25 mouse cellular contexts compared by ENCODE assay signal in genomic region chr4:110306559-110306958, GRCm38 (mm10). TPM values are rescaled to one million over a fixed set of nuclear protein-coding genes. Genes with fewer than 3 reads are reported as not detected.
A peak's percentile ranks its signal among the peaks of the same experiment; 100 is the strongest.
DNase-seq lines count a peak whose midpoint lies in the region; ATAC-seq lines count a peak whose summit lies in the region.
"Had no signal": no experiment of that assay in that cellular context is flagged by ENCODE, and none has a peak within 500 bp of the region (broad histone marks: within the 10 kb centered on the region; RNA-seq: fewer than 3 reads in every experiment).

No protein-coding gene starts in this region.

- H3K36me3 ChIP-seq in embryonic facial prominence, embryonic 14.5 days (ENCODE audit: control insufficient read depth, insufficient read depth, low read length), result no peaks in the 10 kb centered on the region
- H3K36me3 ChIP-seq in embryonic facial prominence, embryonic 10.5 days (replicated peaks), result no peaks in the 10 kb centered on the region
- H3K36me3 ChIP-seq in midbrain, embryonic 14.5 days (ENCODE audit: control insufficient read depth, insufficient read depth, low read length), result no peaks in the 10 kb centered on the region
- H3K36me3 ChIP-seq in midbrain, embryonic 16.5 days (ENCODE audit: control insufficient read depth, insufficient read depth, low read length), result no peaks in the 10 kb centered on the region
- H3K36me3 ChIP-seq: intestine, embryonic 15.5 days; liver, embryonic 13.5 days had no signal

- H3K4me2 ChIP-seq in embryonic facial prominence, embryonic 14.5 days (ENCODE audit: low read depth, low read length), result no peak overlapping the region
- no peak overlapping the region for H3K4me2 ChIP-seq in midbrain, embryonic 14.5 days (ENCODE audit: low read length)
- H3K4me2 ChIP-seq in midbrain, embryonic 16.5 days (ENCODE audit: low read length), result no peak overlapping the region
- H3K4me2 ChIP-seq: intestine, embryonic 15.5 days; liver, embryonic 13.5 days; midbrain, embryonic 11.5 days had no signal

- H3K4me3 ChIP-seq in embryonic facial prominence, embryonic 14.5 days (ENCODE audit: low read depth, low read length), result no peak overlapping the region
- no peak overlapping the region for H3K4me3 ChIP-seq in embryonic facial prominence, embryonic 10.5 days
- no peak overlapping the region for H3K4me3 ChIP-seq in midbrain, embryonic 14.5 days (replicated peaks; ENCODE audit: low read depth, low read length)
- H3K4me3 ChIP-seq in midbrain, embryonic 16.5 days (ENCODE audit: low read depth, low read length), result no peak overlapping the region
- H3K4me3 ChIP-seq: heart, adult 2 months; intestine, embryonic 15.5 days; liver, embryonic 13.5 days had no signal

- no peak overlapping the region for H3K27ac ChIP-seq in embryonic facial prominence, embryonic 14.5 days (replicated peaks; ENCODE audit: low read depth, low read length)
- no peak overlapping the region for H3K27ac ChIP-seq in embryonic facial prominence, embryonic 10.5 days (replicated peaks)
- H3K27ac ChIP-seq in midbrain, embryonic 14.5 days (replicated peaks; ENCODE audit: low read depth, low read length), result no peak overlapping the region
- H3K27ac ChIP-seq in midbrain, embryonic 16.5 days (ENCODE audit: low read length), result no peak overlapping the region
- H3K27ac ChIP-seq: heart, adult 2 months; intestine, embryonic 15.5 days; liver, embryonic 13.5 days had no signal

- no peak for ATAC-seq in embryonic facial prominence, embryonic 14.5 days (ENCODE audit: low read depth)
- no peak for ATAC-seq in midbrain, embryonic 14.5 days (ENCODE audit: low FRiP score, low TSS enrichment)
- no peak for ATAC-seq in midbrain, embryonic 16.5 days
- ATAC-seq: hindbrain, embryonic 16.5 days; intestine, embryonic 15.5 days had no signal

- H3K27me3 ChIP-seq in embryonic facial prominence, embryonic 14.5 days (replicated peaks; ENCODE audit: control insufficient read depth, insufficient read depth, low read length), result no peaks in the 10 kb centered on the region
- H3K27me3 ChIP-seq in embryonic facial prominence, embryonic 10.5 days (replicated peaks; ENCODE audit: low read depth, poor library complexity, severe bottlenecking), result no peaks in the 10 kb centered on the region
- no peaks in the 10 kb centered on the region for H3K27me3 ChIP-seq in midbrain, embryonic 14.5 days (ENCODE audit: control insufficient read depth, insufficient read depth, low read length)
- no peaks in the 10 kb centered on the region for H3K27me3 ChIP-seq in midbrain, embryonic 16.5 days (ENCODE audit: control insufficient read depth, insufficient read depth, low read depth, low read length)
- H3K27me3 ChIP-seq: intestine, embryonic 15.5 days; liver, embryonic 13.5 days had no signal

- no peaks in the 10 kb centered on the region for H3K9me3 ChIP-seq in embryonic facial prominence, embryonic 14.5 days (ENCODE audit: control insufficient read depth, low read length)
- no peaks in the 10 kb centered on the region for H3K9me3 ChIP-seq in embryonic facial prominence, embryonic 10.5 days
- no peaks in the 10 kb centered on the region for H3K9me3 ChIP-seq in midbrain, embryonic 14.5 days (ENCODE audit: control insufficient read depth, low read length)
- no peaks in the 10 kb centered on the region for H3K9me3 ChIP-seq in midbrain, embryonic 16.5 days (replicated peaks; ENCODE audit: control insufficient read depth, low read length, poor library complexity, severe bottlenecking)
- H3K9me3 ChIP-seq: intestine, embryonic 15.5 days; liver, embryonic 13.5 days had no signal

- DNase-seq in embryonic facial prominence, embryonic 14.5 days (ENCODE audit: low spot score), result peak; percentile 38
- DNase-seq in embryonic facial prominence, embryonic 10.5 days (ENCODE audit: low spot score), result no peak
- peak; percentile 13 for DNase-seq in heart, postnatal 4 days
- no peak for DNase-seq in heart, adult 9 months (ENCODE audit: low spot score in 2 of 2)
- peak; percentile 10 for DNase-seq in midbrain, embryonic 14.5 days
- DNase-seq in right cerebral cortex, postnatal 4 days, result peak; percentile 57
- DNase-seq in ovary, postnatal 10 days (ENCODE audit: low spot score), result no peak
- DNase-seq: adrenal gland, postnatal 10 days; cerebellum, adult 9-10 months; gastrocnemius, postnatal 14 days; heart, adult 2 months; heart, postnatal 36 days; kidney, adult 8-10 months; kidney, postnatal 14 days; liver, embryonic 13.5 days; lung, adult 2 months; lung, postnatal 14 days; spleen, adult 18-20 months; thymus, postnatal 14 days had no signal

- 66% methylated on average over 11 of the region's 11 CpGs for WGBS in embryonic facial prominence, embryonic 14.5 days
- WGBS in embryonic facial prominence, embryonic 10.5 days, result 86% methylated on average over 11 of the region's 11 CpGs
- WGBS in midbrain, embryonic 14.5 days, result 81% methylated on average over 11 of the region's 11 CpGs
- 88% methylated on average over 11 of the region's 11 CpGs for WGBS in midbrain, embryonic 16.5 days

- H3K9ac ChIP-seq in embryonic facial prominence, embryonic 14.5 days (ENCODE audit: low read depth, low read length), result no peak overlapping the region
- H3K9ac ChIP-seq in midbrain, embryonic 14.5 days (replicated peaks; ENCODE audit: low read length), result no peak overlapping the region
- no peak overlapping the region for H3K9ac ChIP-seq in midbrain, embryonic 16.5 days (ENCODE audit: low read depth, low read length)
- H3K9ac ChIP-seq: intestine, embryonic 15.5 days; liver, embryonic 13.5 days had no signal

- no peaks in the 10 kb centered on the region; the same call in 1 of the 2 replicates for H3K4me1 ChIP-seq in embryonic facial prominence, embryonic 14.5 days (ENCODE audit: control insufficient read depth, insufficient read depth, low read length)
- no peaks in the 10 kb centered on the region for H3K4me1 ChIP-seq in embryonic facial prominence, embryonic 10.5 days
- H3K4me1 ChIP-seq in midbrain, embryonic 14.5 days (ENCODE audit: control insufficient read depth, insufficient read depth, low read length), result no peaks in the 10 kb centered on the region
- no peaks in the 10 kb centered on the region for H3K4me1 ChIP-seq in midbrain, embryonic 16.5 days (ENCODE audit: control insufficient read depth, insufficient read depth, low read length)
- H3K4me1 ChIP-seq: intestine, embryonic 15.5 days; liver, embryonic 13.5 days had no signal

RNA-seq across cellular contexts. Expression of gene Elavl4, which starts 45.1 kb away (rescaled TPM):
- 34.2 and 41.4 TPM in 2 replicates for polyA plus RNA-seq in embryonic facial prominence, embryonic 14.5 days (2014; fragmentation: Nextera tagmentation; extraction: Ambion mirVana)
- 81.6 and 90.4 TPM in 2 replicates for polyA plus RNA-seq in embryonic facial prominence, embryonic 10.5 days (2016; fragmentation: Nextera tagmentation; extraction: Ambion mirVana)
- total RNA-seq in heart, postnatal 4 days (2021), result 1 to 10 TPM; 1.1 to 1.4 TPM
- polyA plus RNA-seq in midbrain, embryonic 14.5 days (2014; fragmentation: Nextera tagmentation; extraction: Ambion mirVana), result 350 and 366 TPM in 2 replicates
- polyA plus RNA-seq in midbrain, embryonic 16.5 days (2015; fragmentation: Nextera tagmentation; extraction: Ambion mirVana), result 346 and 352 TPM in 2 replicates
- total RNA-seq: gastrocnemius, postnatal 14 days; monocyte, adult 5-6 weeks; neutrophil, adult 5-6 weeks had no signal

Comparison
In these comparisons a context has a peak if more than half of its experiments do, and no peak if none do; other contexts are left out.
1. DNase-seq: peak in embryonic facial prominence, embryonic 14.5 days (single experiment), heart, postnatal 4 days (single experiment), midbrain, embryonic 14.5 days (single experiment) and right cerebral cortex, postnatal 4 days (single experiment); none in embryonic facial prominence, embryonic 10.5 days (single experiment), heart, adult 9 months (0 of 2) and ovary, postnatal 10 days (single experiment).